Mouse (Mus musculus) midbrain, embryonic 10.5 days (tissue): ENCODE measurements around the gene Map1a. TPM values are rescaled to one million over a fixed set of nuclear protein-coding genes. Genes with fewer than 3 reads are reported as not detected.

Source experiments
- DNase-seq: peaks from one replicate; pipeline ENCODE4 v3.0.0-alpha.2; 2017; ENCODE audit warnings: low spot score
- H3K27ac ChIP-seq: fragments of 300-500 bp; sonication (generic); replicated peaks from 2 replicates; pipeline ENCODE4 v1.5.1; 2016; ENCODE audit warnings: mild to moderate bottlenecking
- H3K27me3 ChIP-seq: fragments of 300-500 bp; sonication (generic); 2 replicates; pipeline ENCODE4 v1.6.1; 2016; ENCODE audit warnings: low read depth, mild to moderate bottlenecking; ENCODE audit not compliant: poor library complexity, severe bottlenecking
- H3K36me3 ChIP-seq: fragments of 300-500 bp; sonication (generic); 2 replicates; pipeline ENCODE4 v1.6.1; 2016; ENCODE audit warnings: mild to moderate bottlenecking, moderate library complexity
- H3K4me1 ChIP-seq: fragments of 300-500 bp; sonication (generic); 2 replicates; pipeline ENCODE4 v1.6.1; 2016
- H3K4me3 ChIP-seq: fragments of 300-500 bp; sonication (generic); 2 replicates; pipeline ENCODE4 v1.5.1; 2016; ENCODE audit warnings: mild to moderate bottlenecking, moderate library complexity
- H3K9me3 ChIP-seq: fragments of 300-500 bp; sonication (generic); replicated peaks from 2 replicates; pipeline ENCODE4 v1.6.1; 2016; ENCODE audit warnings: mild to moderate bottlenecking
- WGBS: fragments of 180-500 bp; shearing (Covaris S2); methylation state at CpG from one replicate; pipeline ENCODE4 v1.1.7; 2016; 5-methylcytosine and 5-hydroxymethylcytosine counted together
- polyA plus RNA-seq: library from polyadenylated mRNA; unstranded; fragments of >200 nt; fragmentation: Nextera tagmentation; extraction: Ambion mirVana; gene quantifications from 2 replicates; pipeline ENCODE4 v1.2.1, GENCODE M21; 2016

The Map1a gene
- polyA plus RNA-seq = 7.8 and 11.4 TPM in 2 replicates

DNA sequence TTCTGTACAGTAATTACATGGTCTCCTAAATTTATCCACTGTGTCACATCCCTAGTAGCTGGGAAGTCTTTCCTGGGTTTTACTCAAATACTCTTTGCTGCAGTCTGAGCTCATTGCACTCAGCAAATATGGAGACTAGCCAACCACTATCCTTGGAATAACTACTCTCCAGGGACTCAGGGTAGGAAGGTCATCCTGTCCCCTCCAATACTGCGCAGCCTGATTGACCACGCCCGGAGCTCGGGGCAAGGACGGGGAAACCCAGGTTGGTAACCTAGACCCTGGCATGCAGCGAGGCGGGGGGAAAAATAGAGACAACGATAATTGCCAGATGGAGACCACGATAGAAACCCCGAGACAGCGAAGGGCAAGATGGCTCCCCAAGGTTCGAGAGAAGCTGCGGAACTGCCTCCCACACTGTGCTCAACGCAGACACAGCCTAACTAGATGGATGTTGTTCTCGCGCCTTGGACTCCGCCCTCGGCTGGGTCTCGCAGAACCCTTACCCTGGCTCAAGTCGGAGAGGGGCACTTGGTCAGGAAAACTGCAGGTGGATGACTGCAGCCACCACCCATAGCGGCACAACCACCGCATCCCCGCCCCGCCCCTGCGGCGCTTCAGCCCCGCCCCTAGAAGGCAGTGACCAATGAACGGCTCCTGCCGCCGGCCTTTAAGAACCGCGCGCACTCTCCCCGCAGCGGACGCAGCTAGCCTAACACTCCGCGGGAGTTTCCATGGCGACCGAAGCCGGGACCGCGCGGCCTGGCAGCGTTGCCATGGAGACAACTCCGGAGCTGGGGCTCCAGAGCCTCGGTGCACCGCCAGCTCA is at the start of gene Map1a:
Gene Map1a (plus strand): TSS at position 700 of the 829 bp plus-strand sequence.
- Histone ChIP-seq H3K4me1 (peaks cover 37% of the 10 kb centered on the region), H3K4me3 (peak within 1 kb of the TSS; percentile 68), H3K27me3 (peaks cover 58% of the 10 kb centered on the region), H3K9me3 (no peaks in the 10 kb centered on the region), H3K36me3 (no peaks in the 10 kb centered on the region), H3K27ac (peak within 1 kb of the TSS; percentile 84)
- peak; percentile 98 for DNase-seq
- under 1% methylated on average over 48 of the region's 48 CpGs for WGBS

DNA sequence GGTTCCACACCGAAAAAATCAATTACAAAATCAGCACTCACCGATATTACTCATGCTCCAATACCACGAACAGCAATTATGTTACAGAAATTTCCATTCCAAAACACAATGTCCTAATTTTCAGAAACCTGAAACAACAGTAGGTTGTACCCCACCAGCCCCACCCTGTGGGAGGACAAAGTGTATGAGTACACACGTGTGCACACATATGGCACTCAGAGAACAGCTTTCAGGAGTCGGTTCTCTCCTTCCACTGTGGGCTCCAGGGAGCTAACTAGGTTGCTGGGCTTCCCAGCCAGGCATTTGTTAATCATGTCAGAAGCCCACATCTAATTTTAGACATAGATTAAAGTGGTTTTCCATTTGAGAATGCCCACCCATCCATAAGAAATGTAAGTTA is 45.3 kb upstream of the Map1a start:
- no peaks in the 10 kb centered on the region for H3K9me3 ChIP-seq
- DNase-seq = no peak
- H3K4me3 ChIP-seq = no peak overlapping the region
- no peaks in the 10 kb centered on the region for H3K27me3 ChIP-seq
- no peak overlapping the region for H3K27ac ChIP-seq
- H3K36me3 ChIP-seq = peaks cover 97% of the 10 kb centered on the region
- H3K4me1 ChIP-seq = no peaks in the 10 kb centered on the region
- WGBS = 95% methylated on average over 5 of the region's 5 CpGs

DNA sequence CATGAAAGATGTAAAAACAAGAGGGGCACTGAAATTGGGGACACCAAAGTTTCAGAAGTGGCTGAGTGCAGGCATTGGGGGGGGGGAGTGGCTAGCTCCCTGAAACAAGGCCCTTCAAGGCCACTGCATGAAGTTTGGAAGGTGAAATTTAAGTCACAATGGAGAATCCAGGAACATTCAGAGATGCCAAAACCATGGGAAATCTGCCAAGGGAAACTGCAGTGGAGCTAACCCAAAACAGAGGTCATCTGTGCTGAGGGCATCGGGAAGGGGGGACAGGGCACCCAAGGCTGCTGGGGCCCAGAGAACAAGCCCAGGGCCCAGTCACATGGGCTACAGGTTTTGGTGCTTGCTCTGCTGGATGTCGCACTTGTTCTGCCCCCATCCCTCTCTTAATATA is 39.6 kb upstream of the Map1a start:
- H3K27ac ChIP-seq = no peak overlapping the region
- H3K9me3 ChIP-seq = no peaks in the 10 kb centered on the region
- H3K27me3 ChIP-seq = no peaks in the 10 kb centered on the region
- no peak overlapping the region for H3K4me3 ChIP-seq
- no peak for DNase-seq
- H3K4me1 ChIP-seq = no peaks in the 10 kb centered on the region
- WGBS = 88% methylated on average over 2 of the region's 2 CpGs
- H3K36me3 ChIP-seq = peaks cover 100% of the 10 kb centered on the region

DNA sequence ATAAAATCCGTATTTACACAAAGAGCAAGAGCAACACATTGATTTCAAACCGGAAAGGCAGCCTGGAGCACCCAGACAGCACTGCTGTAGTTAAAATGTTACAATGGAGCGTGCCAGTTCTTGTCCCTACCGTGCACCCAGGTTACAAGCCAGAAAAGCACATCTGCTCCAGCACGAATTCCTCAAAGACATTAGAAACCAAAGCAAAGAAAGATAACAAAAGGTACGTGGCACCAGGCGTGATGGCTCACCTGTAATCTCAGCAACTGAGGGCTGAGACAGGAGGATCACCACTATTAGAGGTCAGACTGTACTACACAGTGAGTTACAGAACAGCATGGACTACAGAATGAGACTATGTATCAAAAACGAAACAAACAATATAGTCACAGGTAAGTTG is 21.0 kb upstream of the Map1a start:
- no peak for DNase-seq
- H3K4me1 ChIP-seq = peaks cover 36% of the 10 kb centered on the region
- H3K27ac ChIP-seq = no peak overlapping the region
- no peaks in the 10 kb centered on the region for H3K27me3 ChIP-seq
- no peaks in the 10 kb centered on the region for H3K9me3 ChIP-seq
- H3K36me3 ChIP-seq = peaks cover 64% of the 10 kb centered on the region
- 85% methylated on average over 8 of the region's 8 CpGs for WGBS
- peak overlapping the region; percentile 23; the same call in 1 of the 2 replicates for H3K4me3 ChIP-seq

DNA sequence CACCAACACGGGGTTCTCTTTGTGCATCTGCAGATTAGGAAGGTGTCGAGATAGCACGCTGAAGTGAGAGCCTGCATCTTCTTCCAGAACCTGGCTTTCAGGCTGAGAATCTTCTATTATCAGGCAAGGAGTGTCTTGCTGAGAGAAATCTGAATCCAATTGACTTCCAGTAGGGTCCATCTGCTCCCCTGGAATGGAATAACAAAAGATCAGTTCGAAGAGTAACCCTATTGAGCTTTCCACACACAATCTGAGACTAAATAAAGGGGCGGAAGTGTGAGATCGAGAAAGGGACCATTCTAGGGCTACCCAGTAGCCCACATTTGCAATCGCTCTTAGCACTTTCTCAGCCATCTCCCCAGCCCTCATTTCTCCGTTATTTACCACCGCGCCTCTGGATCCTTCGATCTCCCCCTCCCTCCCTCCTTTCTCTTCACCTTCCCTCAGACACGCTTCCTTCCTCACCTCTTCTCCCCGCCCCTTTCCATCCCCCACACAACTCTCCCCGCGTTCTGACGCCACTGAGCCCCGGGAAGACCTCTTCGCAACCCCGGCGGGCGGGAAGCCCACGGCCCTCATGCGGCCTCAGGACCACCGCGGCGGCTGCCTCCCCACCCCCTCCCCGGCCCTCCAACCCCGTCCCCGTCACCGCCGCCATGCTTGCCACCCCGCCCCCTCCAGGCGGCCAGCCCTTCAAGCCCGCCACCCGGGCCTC is 18.7 kb upstream of the Map1a start:
- DNase-seq = no peak
- H3K36me3 ChIP-seq = peaks cover 45% of the 10 kb centered on the region
- no peaks in the 10 kb centered on the region for H3K27me3 ChIP-seq
- H3K9me3 ChIP-seq = no peaks in the 10 kb centered on the region
- peak overlapping the region; percentile 98 for H3K4me3 ChIP-seq
- H3K27ac ChIP-seq = peak overlapping the region; percentile 99
- WGBS = under 1% methylated on average over 35 of the region's 35 CpGs
- H3K4me1 ChIP-seq = peaks cover 36% of the 10 kb centered on the region

DNA sequence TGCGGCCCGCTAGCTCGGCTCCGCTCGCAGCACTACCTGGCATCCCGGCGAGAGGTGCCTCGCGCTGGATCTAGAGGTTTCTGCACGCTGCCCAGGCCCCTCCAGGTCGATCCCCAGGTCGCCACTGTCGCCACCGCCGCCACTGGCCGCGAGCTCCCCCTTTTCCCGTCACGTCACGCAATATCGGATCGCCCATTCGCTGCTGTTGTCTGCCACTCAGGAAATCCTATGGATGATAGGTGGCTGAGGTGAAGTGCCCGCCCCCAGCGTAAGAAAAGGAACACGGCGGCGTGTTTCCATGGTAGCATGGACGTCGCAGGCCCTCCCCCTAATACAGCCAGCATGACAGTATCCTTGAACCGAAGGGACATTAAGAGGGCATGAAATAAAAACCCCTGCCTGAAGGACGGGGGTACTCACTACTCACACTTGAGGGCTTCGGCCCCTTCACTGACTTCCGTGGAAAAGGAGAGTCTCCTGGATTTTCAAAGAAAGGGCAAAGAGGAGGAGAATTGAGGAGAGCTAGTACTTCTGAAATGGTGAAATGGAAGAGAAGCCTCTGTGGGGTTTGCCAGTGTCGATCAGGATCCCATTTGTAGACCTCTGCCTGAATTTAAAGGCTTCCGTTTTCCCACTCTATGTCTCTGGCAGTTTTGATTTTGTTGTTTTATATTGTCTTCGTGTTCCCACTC is 18.0 kb upstream of the Map1a start, which contains the start of gene Trp53bp1:
Gene Trp53bp1 (minus strand): TSS at position 172 of the 692 bp plus-strand sequence.
- H3K36me3 ChIP-seq = peaks cover 38% of the 10 kb centered on the region
- peak within 1 kb of the TSS; percentile 98 for H3K4me3 ChIP-seq
- no peaks in the 10 kb centered on the region for H3K9me3 ChIP-seq
- peak; percentile 95 for DNase-seq
- peaks cover 36% of the 10 kb centered on the region for H3K4me1 ChIP-seq
- peak within 1 kb of the TSS; percentile 99 for H3K27ac ChIP-seq
- WGBS = under 1% methylated on average over 37 of the region's 37 CpGs
- H3K27me3 ChIP-seq = no peaks in the 10 kb centered on the region

DNA sequence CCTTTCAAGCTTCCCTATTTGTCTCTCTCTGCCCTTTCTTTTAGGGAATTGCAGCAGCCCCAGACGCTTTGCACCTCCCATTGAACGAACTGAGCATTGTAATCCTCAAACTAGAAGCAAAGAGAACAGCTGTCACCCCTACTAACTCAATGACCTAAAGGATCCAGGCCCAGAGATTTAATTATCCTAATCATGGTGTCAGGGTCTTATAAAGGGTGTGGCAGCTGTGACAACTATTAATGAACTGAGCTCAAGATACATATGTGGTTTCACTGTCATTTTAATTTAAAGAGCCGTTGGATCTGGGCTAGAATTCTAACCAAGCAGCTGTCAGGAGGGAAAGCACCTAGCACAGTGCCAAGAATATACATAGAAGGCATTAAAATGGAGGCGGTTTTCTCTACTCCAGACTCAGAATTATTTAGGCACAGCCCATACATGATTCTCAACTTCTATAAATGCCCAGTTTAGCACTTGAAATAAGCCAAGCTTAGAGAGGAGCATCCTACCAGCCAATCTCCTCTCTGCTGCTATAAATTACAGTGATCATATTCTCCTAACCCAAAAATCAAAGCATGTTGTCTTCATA is 17.4 kb upstream of the Map1a start:
- WGBS = 25% methylated on average over 4 of the region's 4 CpGs
- Histone ChIP-seq H3K4me3 (peak overlapping the region; percentile 98), H3K9me3 (no peaks in the 10 kb centered on the region), H3K27me3 (no peaks in the 10 kb centered on the region), H3K27ac (peak overlapping the region; percentile 99), H3K36me3 (peaks cover 31% of the 10 kb centered on the region), H3K4me1 (peaks cover 36% of the 10 kb centered on the region)
- no peak for DNase-seq

DNA sequence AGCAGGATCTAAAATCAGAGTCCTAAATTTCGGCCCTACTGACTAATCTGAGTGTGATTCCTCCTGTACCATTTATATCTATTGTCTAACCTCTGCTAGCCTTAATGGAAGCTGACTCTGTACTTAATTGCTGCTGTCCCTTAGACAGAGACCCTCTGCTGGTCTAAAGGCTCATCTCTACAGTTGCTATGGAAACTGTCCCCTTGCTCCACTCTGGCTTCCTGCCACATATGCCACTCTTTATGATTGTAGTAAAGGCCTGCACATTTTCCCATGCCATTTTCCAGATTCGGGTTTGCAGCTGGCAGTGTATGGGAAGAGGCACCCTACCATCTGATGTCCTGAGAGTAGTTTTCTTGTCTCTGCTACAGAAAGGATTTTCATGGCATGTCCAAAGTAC is 1.6 kb upstream of the Map1a start:
- WGBS = 79% methylated on average over 2 of the region's 2 CpGs
- peaks cover 30% of the 10 kb centered on the region for H3K4me1 ChIP-seq
- no peak overlapping the region for H3K4me3 ChIP-seq
- no peak for DNase-seq
- H3K9me3 ChIP-seq = no peaks in the 10 kb centered on the region
- H3K36me3 ChIP-seq = no peaks in the 10 kb centered on the region
- no peak overlapping the region for H3K27ac ChIP-seq
- H3K27me3 ChIP-seq = peaks cover 45% of the 10 kb centered on the region

DNA sequence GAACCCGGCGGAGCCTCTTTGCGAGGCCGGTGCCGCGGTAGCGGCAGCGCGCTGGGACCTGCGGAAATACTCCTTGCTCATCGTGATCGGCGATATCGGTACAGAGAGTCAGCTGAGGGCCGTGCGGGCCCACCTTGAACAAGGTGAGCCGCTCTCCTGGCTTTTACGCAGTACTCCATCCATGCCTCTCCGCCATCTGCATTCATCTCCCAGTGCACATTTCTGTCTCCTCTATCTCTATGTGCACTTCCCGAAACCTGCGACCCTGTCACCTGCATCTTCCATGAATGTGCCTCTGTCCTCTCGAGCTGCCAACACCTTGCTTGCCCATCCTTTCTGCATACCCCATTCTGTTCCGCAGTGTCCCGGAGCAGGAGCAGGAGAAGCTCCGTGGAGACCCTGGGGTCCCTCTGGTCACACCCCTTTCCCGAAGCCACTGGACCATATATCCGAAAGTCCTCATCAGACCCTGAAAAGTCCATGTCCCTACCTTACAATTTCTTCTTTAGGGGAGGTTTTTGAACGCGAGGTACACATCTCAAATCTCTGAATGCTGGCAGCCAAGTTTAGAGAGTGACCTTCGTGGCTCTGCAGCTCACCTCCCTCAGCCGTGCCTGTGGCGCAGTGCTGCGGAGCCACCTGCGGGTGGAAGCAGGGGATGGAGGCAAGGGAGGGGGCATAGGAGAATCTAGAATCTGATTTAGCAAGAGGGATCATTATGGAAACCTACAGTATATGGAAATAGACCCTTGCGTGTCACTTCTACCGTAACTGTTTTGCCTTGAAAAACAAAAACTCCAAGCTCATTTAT is 535 bp downstream of the Map1a start:
- WGBS = 3% methylated on average over 36 of the region's 36 CpGs
- peaks cover 45% of the 10 kb centered on the region for H3K4me1 ChIP-seq
- peak overlapping the region; percentile 68 for H3K4me3 ChIP-seq
- no peaks in the 10 kb centered on the region for H3K9me3 ChIP-seq
- H3K27me3 ChIP-seq = peaks cover 60% of the 10 kb centered on the region
- peak overlapping the region; percentile 84 for H3K27ac ChIP-seq
- H3K36me3 ChIP-seq = no peaks in the 10 kb centered on the region
- no peak for DNase-seq

DNA sequence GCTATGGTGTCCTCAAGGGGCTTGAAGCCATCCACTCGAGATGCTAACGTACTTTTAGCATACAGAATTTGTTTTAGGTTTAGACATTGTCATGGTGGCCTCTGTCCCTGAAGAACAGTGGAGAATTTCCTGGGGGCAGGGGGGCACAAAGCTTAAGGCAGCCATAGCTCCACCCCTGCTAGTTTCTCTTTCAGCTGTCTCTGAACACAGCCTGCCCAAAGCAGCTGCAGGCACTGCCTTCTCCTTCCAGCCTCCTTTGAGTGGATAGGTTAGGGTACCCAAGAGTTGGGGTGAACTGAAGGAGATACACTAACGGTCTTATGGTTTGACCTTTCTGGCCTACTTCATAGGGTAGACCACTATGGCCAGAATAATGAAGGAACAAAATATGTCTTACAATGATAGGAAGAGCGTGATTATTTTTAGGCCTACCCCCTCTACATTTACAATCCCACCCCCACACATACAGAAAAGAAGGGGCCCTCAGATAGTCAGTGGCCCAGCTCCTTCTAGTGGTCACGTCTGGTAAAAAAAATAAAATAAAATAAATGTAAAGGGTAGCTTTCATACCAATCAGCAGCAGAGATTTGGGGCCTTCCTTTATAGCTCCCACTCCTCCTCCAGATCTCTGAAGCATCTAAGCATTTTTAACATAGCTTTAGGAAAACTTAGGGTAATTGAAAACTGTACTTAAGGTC is 3.1 kb downstream of the Map1a start:
- peaks cover 86% of the 10 kb centered on the region for H3K27me3 ChIP-seq

DNA sequence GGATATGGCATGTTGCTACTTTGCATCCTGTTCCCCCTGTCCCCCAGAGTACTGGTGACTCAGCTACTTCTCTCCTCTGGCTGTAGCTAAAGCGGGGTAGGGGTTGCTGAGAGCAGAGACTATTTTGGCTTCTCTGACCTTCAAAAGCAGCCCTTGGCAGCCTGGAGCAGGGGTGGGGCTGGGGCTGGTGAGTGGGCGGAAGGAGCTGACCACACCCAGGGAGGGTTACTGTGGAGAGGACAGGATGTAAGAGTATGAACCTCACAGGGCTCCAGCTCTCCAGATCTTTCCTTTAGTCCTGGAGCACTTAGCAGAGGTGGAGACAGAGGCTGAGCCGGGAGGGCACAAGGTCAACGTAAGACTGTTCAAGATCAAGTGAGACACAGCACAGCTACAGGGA is 4.8 kb downstream of the Map1a start:
- 29% methylated on average over 4 of the region's 4 CpGs for WGBS
- Histone ChIP-seq H3K27me3 (peaks cover 90% of the 10 kb centered on the region), H3K36me3 (peaks cover 8% of the 10 kb centered on the region), H3K4me3 (peak overlapping the region; percentile 55), H3K9me3 (no peaks in the 10 kb centered on the region), H3K4me1 (peaks cover 71% of the 10 kb centered on the region), H3K27ac (peak overlapping the region; percentile 85)
- no peak for DNase-seq

More for the DNA sequence above, 3.1 kb downstream of the Map1a start:
- H3K9me3 ChIP-seq = no peaks in the 10 kb centered on the region
- WGBS = 75% methylated on average over 5 of the region's 5 CpGs
- no peak for DNase-seq
- H3K27ac ChIP-seq = no peak overlapping the region
- H3K4me3 ChIP-seq = no peak overlapping the region
- no peaks in the 10 kb centered on the region for H3K36me3 ChIP-seq
- peaks cover 70% of the 10 kb centered on the region for H3K4me1 ChIP-seq
